Mouse (Mus musculus) retina, adult 2 months (tissue): Measurements from ENCODE around the gene Slc22a14.
A peak's percentile ranks its signal among the peaks of the same experiment; 100 is the strongest.

Experiments used
- DNase-seq: peaks from one replicate; pipeline ENCODE4 v3.0.0-alpha.2; 2012; ENCODE audit warnings: low read depth, low spot score

Slc22a14 gene

DNA sequence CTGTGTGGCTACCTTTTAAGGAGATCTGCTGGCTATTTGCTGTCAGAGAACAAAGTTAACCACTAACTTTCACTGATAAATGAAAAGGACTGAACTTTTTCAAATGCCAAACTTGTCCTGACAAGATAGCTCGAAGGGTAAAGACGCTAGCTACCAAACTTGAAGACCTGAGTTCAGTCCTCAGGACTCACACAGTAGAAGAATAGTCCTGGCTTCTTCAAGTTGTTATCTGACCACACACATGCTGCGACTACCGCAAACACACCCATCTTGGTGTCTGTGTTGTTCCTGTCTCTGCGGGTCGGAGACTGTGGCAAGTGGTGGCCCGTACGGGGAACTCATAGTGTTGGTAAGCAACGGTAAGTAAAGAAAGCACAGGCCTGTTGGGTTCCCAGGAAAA lies 161.7 kb downstream of the Slc22a14 start:
- no peak for DNase-seq

DNA sequence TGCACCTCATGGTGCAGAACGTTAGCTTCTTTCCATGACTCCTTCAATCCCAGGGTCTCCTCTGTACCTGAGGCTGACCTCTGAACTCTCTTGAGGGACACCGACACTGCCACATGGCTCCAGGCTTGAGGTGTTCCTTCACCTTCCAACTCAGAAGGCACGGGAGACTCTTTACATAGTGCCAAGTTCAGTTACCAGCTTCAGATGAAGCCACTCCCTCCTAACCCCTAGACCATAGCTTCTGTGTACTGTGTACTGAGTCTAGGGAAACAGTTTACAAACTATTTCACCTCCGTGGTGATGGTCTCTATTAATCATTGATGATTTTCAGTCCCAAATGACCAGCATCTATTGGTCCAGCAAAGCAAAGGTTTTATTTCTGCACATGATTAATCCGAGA lies 163.7 kb downstream of the Slc22a14 start:
- no peak for DNase-seq

DNA sequence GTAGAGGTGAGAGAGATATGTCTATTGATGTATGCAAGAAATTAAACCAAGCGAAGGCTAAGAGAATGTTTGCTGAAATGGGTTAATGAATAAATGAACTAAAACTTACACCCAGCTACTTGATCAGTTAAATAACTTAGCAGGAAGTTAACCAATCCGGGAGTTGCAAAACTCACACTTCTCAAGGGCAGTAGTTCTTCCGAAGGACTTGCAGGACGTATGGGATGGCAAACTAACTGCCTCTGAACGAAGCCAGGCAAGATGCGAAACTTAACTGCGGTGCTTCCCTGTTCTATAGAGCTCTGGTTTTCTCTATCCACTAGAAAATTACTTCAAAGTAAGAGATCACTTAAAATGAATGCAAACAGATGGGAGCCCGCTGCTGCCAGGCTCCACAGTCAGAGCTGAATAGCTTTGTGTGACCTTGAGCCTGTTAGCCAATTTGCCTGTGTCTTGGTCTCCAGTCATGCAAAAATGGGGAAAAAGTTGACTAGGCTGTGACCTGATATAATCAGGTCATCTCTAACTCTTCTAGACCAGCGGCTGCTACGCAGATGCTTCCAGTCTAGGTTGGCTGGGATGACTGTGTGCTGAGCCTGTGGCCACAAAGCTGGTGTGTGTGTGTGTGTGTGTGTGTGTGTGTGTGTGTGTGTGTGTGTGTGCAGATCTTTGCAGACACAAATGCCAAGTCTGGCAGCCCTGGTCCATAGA lies 166.0 kb downstream of the Slc22a14 start:
- DNase-seq: no peak

DNA sequence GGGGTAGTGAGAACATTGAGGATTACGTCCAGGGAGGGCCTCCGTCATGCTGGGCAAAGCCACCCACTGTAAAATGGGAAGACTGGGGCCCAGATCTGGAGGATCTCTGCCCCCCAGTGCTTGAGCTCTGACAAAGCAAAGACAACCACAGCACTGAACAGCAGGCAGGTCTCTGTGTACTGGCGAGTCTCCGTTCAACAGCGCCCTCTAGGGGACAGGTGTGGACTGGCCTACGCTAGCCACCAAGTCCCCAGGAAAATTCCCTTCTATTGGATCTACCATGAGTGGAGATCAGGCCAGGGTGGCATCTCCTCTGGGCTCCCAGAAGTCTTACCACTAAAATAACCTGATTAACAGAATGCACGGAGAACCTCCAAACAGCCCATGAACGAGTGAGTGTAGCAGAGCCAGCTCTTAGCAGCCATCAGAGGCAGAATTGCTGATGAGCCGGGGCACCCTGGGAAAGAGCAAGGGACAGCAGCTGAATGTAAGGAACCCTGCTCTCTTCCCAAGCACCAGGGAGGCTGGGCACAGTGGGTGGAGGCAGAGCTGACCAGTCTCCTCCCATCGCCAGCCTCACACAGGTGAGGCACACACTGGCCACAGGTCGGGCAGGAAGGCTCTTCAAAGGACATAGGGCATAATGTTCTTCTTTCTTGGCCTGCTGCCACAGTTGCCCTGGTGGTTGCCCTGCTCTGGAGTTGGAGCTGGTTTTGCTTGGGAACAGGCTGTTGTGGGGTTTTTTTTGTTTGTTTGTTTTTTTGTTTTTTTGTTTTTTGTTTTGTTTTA lies 173.0 kb downstream of the Slc22a14 start:
- DNase-seq: no peak

DNA sequence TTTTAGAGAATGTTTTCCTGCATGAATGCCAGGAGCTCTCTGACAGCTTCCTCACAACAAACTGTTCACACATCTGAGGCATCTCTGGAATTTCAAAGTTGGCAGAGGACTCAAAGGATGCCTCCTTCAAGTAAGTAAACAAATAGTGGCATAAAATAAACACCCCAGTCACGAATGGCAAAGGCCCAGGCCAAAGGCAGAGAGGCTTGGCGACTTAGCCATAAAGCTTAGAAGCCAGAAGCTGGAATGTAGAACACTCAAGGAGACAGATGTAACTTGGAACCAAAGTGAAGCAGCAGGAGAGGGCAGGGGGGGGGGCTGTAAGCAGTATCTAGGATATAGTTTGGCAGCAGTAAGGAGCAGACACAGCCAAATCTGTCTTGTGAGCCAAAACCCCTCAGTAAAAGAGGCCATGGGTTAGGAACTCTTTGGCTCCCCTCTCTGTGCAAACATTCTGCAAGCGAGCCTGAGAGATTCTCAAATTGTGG lies 184.1 kb downstream of the Slc22a14 start:
- DNase-seq: no peak

DNA sequence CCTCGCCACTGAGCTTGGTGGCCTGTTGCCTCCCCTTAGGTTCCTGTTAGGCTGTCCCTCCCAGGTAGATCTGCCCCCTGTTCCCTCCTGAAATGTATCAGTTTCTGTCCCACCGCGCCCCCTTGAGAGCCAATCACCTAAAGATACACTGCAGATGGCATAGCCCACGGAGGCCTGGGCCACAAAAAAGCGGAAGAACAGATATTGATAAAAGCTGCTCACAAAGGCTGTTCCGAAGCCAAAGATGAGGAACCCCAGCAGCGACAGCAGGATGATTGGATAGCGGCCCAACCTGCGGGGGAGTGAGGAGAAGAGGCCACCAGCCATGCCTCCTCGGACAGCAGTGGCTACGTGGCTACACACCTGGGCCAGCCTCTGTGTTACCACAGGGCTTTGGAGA lies 186.1 kb downstream of the Slc22a14 start:
- no peak for DNase-seq

DNA sequence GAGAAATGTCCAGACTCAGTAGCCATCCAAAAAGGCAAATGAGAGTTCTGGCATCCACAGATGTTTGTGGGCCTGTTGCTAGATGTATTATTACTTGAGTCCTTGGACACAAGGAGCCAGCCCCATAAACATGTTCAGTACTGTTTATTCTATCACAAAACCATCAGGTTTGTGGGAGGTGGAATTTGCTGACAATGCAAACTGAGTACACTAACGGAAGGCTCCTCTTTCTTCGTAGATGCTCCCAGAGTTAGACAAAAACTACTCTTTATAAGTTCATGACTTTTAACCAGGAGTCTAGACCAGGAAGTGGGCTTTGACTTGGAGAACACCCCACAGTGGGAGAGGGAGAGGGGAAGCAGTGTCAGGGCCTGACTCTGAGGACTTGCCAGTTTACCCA lies 197.7 kb downstream of the Slc22a14 start:
- no peak for DNase-seq

DNA sequence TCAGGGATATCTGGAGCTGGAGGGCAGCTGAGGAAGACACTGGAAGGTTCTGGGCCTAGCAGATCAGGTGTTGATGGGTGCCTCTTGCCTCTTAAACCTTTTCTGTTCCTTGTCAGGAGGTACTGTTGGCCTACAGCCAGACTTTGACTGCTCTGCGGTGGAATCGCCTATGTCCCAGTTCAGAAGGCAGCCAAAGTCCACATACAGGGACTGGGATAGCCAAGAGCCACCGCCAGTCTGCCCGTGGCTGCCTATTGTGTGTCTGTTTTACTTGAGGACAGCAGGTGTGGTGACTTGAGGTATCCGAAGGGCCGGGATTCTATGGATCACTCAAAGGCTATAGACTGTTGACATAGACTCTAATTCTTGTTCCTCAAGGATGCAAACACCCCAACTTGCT lies 199.8 kb downstream of the Slc22a14 start:
- DNase-seq: no peak

DNA sequence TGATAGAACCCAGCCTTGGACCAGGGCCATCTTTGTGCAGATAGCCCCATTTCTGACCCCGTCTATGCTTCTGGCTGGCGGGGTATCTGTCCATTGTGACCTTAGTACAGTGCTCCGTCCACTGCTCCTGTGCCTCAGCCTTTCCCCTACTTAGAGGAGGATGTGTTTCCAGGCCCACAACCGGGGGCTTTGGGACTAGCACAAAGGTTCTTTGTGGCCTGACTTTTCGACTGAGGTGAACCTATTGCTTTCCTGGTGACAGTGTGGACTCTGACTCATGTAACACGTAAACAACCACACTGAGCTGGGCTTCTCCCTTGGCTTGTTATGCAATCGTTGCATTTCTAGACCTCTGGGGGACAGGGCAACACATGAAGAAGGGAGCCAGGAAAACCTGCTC lies 200.6 kb downstream of the Slc22a14 start:
- no peak for DNase-seq

DNA sequence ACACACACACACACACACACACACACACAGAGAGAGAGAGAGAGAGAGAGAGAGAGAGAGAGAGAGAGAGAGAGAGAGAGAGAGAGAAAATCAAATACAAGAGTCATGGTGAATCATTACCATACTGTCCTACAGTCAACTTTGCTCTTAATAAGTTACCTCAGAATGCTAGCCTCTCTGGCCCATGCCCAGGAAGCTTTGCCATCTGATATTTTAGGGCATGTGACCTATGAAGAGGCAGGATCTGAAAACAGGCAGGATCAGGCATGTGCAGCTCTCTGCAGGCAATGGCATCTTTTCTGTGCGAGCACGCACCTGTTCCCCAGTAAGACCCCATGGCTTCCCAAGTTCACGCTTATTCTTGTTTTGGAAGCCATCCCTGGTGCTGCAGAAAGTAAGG lies 204.7 kb downstream of the Slc22a14 start:
- no peak for DNase-seq

DNA sequence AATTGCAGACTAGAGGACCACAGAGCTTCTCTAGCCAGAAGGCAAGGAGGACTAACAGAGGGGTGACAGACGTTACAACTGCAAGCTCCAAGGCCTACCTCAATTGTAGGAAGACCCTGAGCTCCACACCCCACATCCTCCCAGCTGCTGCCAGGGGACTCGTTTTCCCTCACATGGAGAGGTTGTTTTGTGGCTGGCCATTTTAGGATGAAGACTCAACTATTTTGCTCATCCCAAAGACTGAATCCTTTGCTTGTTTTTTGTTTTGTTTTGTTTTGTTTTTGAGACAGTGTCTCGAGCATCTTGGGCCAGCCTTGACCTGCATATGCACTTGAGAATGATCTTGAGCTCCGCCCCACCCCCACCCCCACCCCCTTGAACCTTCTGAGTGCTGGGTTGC lies 206.5 kb downstream of the Slc22a14 start, which contains the start of gene Gm47289:
Gene Gm47289, plus strand, starts transcription at position 301 of the 400 bp plus-strand sequence.
- no peak for DNase-seq

DNA sequence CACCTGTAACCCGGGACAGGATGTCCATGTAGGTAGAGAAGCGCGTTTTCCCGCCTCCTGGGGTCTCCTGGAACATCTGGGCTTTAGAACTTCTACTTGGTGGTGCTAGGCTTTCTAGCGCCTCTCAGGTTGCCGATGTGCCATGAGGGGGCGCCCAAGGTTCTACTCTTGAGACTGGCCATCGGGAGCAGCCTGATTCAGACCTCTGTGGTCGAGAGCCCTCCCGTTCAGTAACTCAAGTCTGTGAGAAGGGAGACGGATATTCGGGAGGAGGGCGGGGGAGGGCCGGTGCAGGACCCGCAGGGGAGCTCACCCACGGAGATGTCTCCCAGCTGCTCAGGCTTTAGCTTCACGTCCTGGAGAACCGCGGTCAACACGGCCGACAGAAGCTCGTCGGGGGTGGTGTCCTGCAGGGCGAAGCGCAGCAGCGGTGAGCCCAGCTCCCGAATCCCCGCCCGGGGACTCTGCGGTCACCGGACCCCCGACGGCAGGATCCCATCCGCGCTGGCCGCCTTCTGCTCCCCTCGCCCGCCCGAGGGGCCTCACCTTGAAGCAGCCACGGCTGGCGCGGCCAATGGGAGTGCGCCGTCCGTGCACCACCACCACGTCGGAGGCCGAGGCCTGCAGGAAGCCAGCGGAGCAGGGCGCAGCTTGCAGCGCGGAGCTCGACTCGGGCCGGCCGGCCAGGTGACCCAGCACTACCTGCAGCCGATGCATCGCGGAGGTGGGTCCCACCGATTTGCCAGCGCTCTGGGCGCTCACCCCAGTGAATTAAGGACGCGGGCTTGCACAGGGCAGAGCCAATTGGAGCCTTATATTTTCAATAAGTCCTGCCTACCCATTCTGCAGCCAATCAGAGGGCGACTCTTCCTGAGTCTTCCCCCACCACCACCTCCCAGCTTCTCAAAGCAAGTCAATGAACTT lies 208.8 kb downstream of the Slc22a14 start, which contains the start of gene Acaa1b:
Gene Acaa1b, minus strand, starts transcription at position 816 of the 924 bp plus-strand sequence.
- peak; percentile 18 for DNase-seq

DNA sequence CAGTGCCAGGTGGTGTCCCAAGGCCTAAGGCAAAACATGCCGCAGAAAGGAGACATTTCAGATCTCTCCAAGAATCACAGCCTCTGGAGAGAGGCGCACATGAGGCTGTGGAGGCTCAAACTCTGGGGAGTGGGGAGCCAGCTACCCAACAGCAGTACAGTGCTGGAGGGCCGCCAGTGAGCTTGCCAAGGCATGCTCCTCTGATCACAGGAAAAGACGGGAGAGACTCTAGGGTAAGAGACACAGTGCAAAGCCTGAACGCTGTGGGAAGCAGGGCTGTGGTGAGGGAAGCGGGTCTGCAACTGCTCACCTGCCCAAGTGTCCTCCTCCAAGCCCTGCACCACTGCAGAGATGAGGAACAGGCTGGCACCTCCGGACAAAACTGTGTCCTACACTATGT lies 209.5 kb downstream of the Slc22a14 start:
- DNase-seq: no peak

DNA sequence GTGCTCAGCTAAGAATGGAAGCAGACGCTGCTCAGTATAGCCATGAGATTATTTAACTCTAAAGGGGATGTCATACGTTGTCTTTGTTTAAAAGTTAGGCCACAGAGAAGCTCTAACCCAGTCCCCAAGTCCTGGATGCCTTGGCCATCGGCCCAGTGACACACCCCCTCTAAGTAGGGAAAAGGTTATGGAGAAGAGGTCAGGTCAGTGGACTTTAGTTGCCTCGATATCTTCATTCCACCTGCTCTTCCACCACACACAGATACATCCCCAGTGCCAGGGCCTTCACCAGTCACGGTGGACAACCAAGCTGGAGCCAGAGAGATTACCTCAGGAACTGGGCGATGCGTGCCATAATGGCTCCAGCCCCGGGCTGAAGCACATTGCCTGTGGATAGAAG lies 209.9 kb downstream of the Slc22a14 start:
- no peak for DNase-seq

DNA sequence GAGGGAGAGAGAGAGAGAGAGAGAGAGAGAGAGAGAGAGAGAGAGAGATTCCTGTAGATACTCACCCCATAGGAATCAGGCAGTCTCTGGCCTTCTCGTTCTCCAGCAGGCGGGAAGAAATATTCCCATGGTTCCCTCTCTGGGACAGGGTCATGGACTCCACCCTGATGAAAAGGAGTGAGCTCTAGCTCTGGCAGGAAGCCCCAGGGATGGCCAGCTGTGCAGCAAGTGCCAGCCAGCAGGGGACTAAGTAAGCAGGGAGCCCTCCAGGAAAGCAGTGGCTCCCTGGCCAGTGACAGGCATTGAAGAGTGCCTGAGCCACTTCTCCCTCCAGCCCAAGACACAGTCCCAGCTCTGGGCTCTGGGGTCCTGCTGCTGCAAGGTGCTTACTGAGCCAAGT lies 213.6 kb downstream of the Slc22a14 start:
- DNase-seq: no peak

DNA sequence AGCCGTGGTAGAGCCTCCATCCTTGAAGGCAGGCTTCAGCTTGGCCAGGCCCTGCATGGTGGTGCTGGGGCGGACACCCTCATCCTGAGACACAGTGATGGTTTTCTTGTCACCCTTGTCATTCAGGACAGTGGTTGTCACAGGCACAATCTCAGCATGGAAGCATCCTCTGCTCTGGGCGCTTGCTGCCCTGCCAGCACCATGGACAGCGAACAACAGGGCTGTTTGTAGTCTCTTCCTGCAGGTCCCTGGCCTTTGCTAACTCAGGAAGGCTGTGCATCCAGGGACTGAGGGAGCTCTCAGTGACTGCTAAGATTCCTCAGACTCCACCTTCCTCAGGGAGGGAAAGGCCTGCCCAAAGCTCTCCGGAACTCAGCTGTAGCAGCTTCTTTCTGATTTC lies 215.8 kb downstream of the Slc22a14 start:
- DNase-seq: no peak

DNA sequence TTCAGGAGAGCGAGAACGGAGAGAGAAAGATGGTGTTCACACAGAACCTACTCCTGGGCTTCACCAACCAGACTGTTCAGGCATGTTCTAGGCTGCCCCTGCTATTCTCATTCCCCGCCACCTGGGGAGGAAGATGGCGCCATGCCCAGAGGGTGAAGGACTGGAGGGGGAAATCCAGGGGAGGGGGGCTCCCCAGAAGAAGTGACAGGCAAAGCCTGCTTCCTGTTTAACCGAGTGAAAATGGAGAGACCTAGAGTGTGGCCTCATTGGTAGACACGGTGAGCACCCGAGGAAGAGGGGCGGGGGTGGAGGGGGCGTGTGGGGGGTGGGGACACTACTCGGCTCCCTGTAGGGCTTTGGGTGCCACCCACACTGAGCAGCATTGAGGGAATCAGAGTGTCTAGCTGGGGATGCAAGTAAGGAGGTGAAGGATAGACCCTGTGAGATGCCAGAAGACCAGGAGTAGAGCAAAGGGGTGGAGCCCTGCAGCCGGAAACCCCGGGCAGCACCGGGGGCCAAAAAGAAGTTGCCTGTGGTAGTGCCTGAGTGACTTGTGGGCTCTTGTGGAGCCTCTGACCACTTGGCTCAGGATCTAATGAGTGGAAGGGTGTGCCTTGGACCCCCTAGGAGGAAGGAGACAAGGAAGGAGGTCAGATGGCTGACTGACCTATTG lies 219.1 kb downstream of the Slc22a14 start:
- no peak for DNase-seq

DNA sequence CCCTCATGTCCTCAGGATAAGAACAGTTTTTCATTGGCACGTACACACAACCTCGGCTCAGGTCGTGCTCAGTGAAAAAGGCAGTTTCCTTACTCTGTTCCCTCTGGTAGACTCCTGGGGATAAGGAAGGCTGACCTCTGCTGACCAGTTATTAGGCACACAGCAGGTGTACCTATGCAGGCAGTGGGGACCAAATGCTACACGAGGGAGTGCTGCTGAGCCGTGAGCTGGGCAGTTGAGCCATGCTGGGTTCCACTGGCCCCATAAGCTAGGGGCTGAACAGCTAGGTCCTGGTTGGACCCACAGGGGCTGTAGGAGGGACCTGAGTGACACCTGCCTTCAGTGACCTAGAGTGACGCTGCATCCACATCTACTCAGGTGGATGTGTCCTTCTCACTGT lies 219.7 kb downstream of the Slc22a14 start:
- DNase-seq: no peak

DNA sequence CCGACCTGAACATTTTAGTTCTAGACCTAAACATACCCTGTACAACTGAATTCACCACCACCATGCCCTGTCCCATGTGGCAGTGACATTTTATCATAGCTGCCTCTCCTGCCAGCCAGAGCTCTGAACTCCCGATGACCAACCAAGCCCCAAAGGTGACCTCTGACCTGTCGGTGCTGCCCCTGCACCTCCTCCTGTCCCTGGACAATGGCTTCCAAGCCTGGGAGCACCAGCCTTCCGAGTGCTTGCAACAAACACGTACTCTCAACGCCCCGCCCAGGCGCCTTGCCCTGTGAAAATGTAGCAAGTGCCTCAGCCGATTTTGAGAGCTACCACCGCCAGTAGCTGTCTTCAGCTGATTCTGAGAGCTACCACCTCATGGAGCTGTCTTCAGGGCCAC lies 220.2 kb downstream of the Slc22a14 start:
- no peak for DNase-seq

DNA sequence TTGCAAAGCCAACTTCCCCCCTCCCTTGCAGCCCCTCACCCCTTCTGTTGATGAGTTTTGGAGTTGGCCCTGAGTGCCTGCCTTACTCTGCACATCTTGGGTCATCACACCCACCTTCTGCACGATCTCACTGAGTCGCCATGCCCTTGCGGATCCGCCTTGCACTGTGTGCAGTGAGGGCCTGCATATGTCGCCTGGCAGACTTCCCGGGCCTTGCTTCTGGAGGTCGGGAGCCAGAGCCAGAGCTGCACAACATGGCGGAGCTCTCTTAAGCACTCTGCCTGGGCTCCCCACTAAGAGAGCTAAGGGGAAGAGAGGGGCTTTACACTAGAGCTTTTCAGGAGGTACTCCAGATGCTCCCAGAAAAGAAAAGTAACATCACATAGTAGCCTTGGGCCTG lies 220.7 kb downstream of the Slc22a14 start:
- no peak for DNase-seq

DNA sequence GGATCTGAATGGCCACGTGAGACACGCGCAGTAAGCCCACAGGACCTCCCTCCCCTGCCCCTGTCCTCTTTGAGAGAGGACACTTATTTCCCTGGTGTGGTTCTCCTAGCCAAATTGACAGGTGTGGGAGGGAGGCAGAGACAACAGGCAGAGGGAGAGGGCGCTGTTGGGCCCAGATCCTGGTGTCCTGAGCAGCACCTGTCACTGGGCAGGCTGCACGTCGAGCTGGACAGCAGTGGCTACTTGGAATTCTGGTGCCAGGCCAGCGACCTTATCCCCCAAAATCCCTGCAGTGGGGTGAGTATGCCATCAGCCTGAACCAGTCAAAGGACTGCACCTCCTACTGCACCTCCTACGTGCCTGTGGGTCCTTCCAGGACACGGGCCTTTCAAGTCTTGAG lies 222.0 kb downstream of the Slc22a14 start:
- DNase-seq: no peak
